Mouse (Mus musculus) hindbrain, embryonic 12.5 days (tissue): ENCODE results near the gene Tnfrsf21. TPM values are rescaled to one million over a fixed set of nuclear protein-coding genes. Genes with fewer than 3 reads are reported as not detected.

Source experiments
- ATAC-seq: fragments of 200-750 bp; cut with Nextera tagmentation; 2 replicates; pipeline ENCODE4 v1.8.0; 2017; ENCODE audit warnings: moderate TSS enrichment; ENCODE audit not compliant: low FRiP score
- H3K27ac ChIP-seq: fragments of 300-500 bp; sonication (generic); 2 replicates; pipeline ENCODE4 v1.5.1; 2016; ENCODE audit warnings: mild to moderate bottlenecking
- H3K27me3 ChIP-seq: fragments of 300-500 bp; sonication (generic); 2 replicates; pipeline ENCODE4 v1.6.1; 2016; ENCODE audit warnings: mild to moderate bottlenecking
- H3K36me3 ChIP-seq: fragments of 300-500 bp; sonication (generic); 2 replicates; pipeline ENCODE4 v1.6.1; 2016; ENCODE audit warnings: mild to moderate bottlenecking
- H3K4me1 ChIP-seq: fragments of 300-500 bp; sonication (generic); 2 replicates; pipeline ENCODE4 v1.6.1; 2016
- H3K4me2 ChIP-seq: fragments of 300-500 bp; sonication (generic); replicated peaks from 2 replicates; pipeline ENCODE4 v1.6.1; 2016; ENCODE audit warnings: mild to moderate bottlenecking
- H3K4me3 ChIP-seq: fragments of 300-500 bp; sonication (generic); 2 replicates; pipeline ENCODE4 v1.5.1; 2016; ENCODE audit warnings: mild to moderate bottlenecking
- H3K9ac ChIP-seq: fragments of 300-500 bp; sonication (generic); 2 replicates; pipeline ENCODE4 v1.6.1; 2016; ENCODE audit warnings: mild to moderate bottlenecking, moderate library complexity
- H3K9me3 ChIP-seq: fragments of 300-500 bp; sonication (generic); replicated peaks from 2 replicates; pipeline ENCODE4 v1.6.1; 2016; ENCODE audit warnings: mild to moderate bottlenecking
- whole genome bisulfite sequencing: fragments of 180-500 bp; shearing (Covaris S2); methylation state at CpG from one replicate; pipeline ENCODE4 v1.1.7; 2016; 5-methylcytosine and 5-hydroxymethylcytosine counted together
- polyA plus RNA-seq: library from polyadenylated mRNA; unstranded; fragments of >200 nt; fragmentation: Nextera tagmentation; extraction: Ambion mirVana; gene quantifications from 2 replicates; pipeline ENCODE4 v1.2.1, GENCODE M21; 2016

Tnfrsf21 gene
- polyA plus RNA-seq, 1 experiment from 2014 or later, result 44.9 TPM

- Histone ChIP-seq H3K9ac (no peak overlapping the region), H3K4me2 (no peak overlapping the region)
- ATAC-seq, result no peak
Observed at GRCm38 (mm10) chr17:43068846-43069553, 52.6 kb downstream of the Tnfrsf21 start.

GRCm38 (mm10) chr17:43070946-43071345, 54.6 kb downstream of the Tnfrsf21 start:
- 79% methylated on average over 2 of the region's 2 CpGs for WGBS
- no peak for ATAC-seq
- no peak overlapping the region for H3K9ac ChIP-seq
- no peak overlapping the region for H3K4me3 ChIP-seq
- peaks cover 7% of the 10 kb centered on the region for H3K4me1 ChIP-seq
- peaks cover 16% of the 10 kb centered on the region; the same call in 1 of the 2 replicates for H3K36me3 ChIP-seq
- H3K9me3 ChIP-seq, result no peaks in the 10 kb centered on the region
- no peak overlapping the region for H3K4me2 ChIP-seq
- H3K27me3 ChIP-seq, result no peaks in the 10 kb centered on the region
- H3K27ac ChIP-seq, result no peak overlapping the region

More at GRCm38 (mm10) chr17:43068846-43069553, 52.6 kb downstream of the Tnfrsf21 start:
- H3K27me3 ChIP-seq, result no peaks in the 10 kb centered on the region
- WGBS, result 77% methylated on average over 7 of the region's 7 CpGs
- H3K4me3 ChIP-seq, result no peak overlapping the region
- H3K9me3 ChIP-seq, result no peaks in the 10 kb centered on the region
- no peak overlapping the region for H3K27ac ChIP-seq
- H3K4me1 ChIP-seq, result no peaks in the 10 kb centered on the region
- H3K36me3 ChIP-seq, result peaks cover 26% of the 10 kb centered on the region

- Histone ChIP-seq H3K36me3 (peaks cover 13% of the 10 kb centered on the region; the same call in 1 of the 2 replicates), H3K27me3 (no peaks in the 10 kb centered on the region), H3K27ac (no peak overlapping the region), H3K4me1 (peaks cover 9% of the 10 kb centered on the region), H3K4me2 (no peak overlapping the region), H3K9ac (no peak overlapping the region), H3K9me3 (no peaks in the 10 kb centered on the region), H3K4me3 (no peak overlapping the region)
- WGBS, result 77% methylated on average over 11 of the region's 11 CpGs
- no peak for ATAC-seq
Observed at GRCm38 (mm10) chr17:43072142-43072786, 55.9 kb downstream of the Tnfrsf21 start.

- no peak overlapping the region for H3K4me2 ChIP-seq
- H3K9me3 ChIP-seq, result no peaks in the 10 kb centered on the region
- peaks cover 9% of the 10 kb centered on the region; the same call in 1 of the 2 replicates for H3K36me3 ChIP-seq
- ATAC-seq, result no peak
- WGBS, result 63% methylated on average over 5 of the region's 5 CpGs
- H3K4me3 ChIP-seq, result no peak overlapping the region
- peaks cover 14% of the 10 kb centered on the region for H3K4me1 ChIP-seq
- no peaks in the 10 kb centered on the region for H3K27me3 ChIP-seq
- no peak overlapping the region for H3K27ac ChIP-seq
- H3K9ac ChIP-seq, result no peak overlapping the region
Observed at GRCm38 (mm10) chr17:43072787-43073148, 56.4 kb downstream of the Tnfrsf21 start.

- Histone ChIP-seq H3K9me3 (no peaks in the 10 kb centered on the region), H3K9ac (no peak overlapping the region), H3K27me3 (no peaks in the 10 kb centered on the region), H3K27ac (no peak overlapping the region), H3K4me2 (no peak overlapping the region), H3K4me3 (no peak overlapping the region), H3K4me1 (peaks cover 15% of the 10 kb centered on the region), H3K36me3 (0 out of 2 replicates have a peak, but pooled peaks cover 8% of the 10 kb centered on the region)
- WGBS, result 78% methylated on average over 5 of the region's 5 CpGs
- no peak for ATAC-seq
Observed at GRCm38 (mm10) chr17:43074391-43074790, 58.0 kb downstream of the Tnfrsf21 start.

- H3K4me1 ChIP-seq, result peaks cover 15% of the 10 kb centered on the region
- H3K4me2 ChIP-seq, result no peak overlapping the region
- no peak for ATAC-seq
- H3K9ac ChIP-seq, result no peak overlapping the region
- H3K27me3 ChIP-seq, result no peaks in the 10 kb centered on the region
- WGBS, result 67% methylated on average over 8 of the region's 8 CpGs
- H3K9me3 ChIP-seq, result no peaks in the 10 kb centered on the region
- no peak overlapping the region for H3K27ac ChIP-seq
- 0 out of 2 replicates have a peak, but pooled peaks cover under 1% of the 10 kb centered on the region for H3K36me3 ChIP-seq
- no peak overlapping the region for H3K4me3 ChIP-seq
Observed at GRCm38 (mm10) chr17:43075100-43075499, 58.7 kb downstream of the Tnfrsf21 start.

- Histone ChIP-seq H3K27ac (peak overlapping the region; percentile 52; the same call in 1 of the 2 replicates), H3K27me3 (no peaks in the 10 kb centered on the region), H3K36me3 (no peaks in the 10 kb centered on the region), H3K9ac (0 out of 2 replicates have a peak overlapping the region, but pooled peaks have one; percentile 8), H3K4me2 (no peak overlapping the region), H3K4me3 (no peak overlapping the region), H3K4me1 (peaks cover 15% of the 10 kb centered on the region), H3K9me3 (no peaks in the 10 kb centered on the region)
- WGBS, result 85% methylated on average over 8 of the region's 8 CpGs
- ATAC-seq, result 0 out of 2 replicates have a peak, but pooled peaks have one; percentile 23
Observed at GRCm38 (mm10) chr17:43075937-43076336, 59.6 kb downstream of the Tnfrsf21 start.

GRCm38 (mm10) chr17:43076801-43077493, 60.6 kb downstream of the Tnfrsf21 start:
- no peak overlapping the region for H3K9ac ChIP-seq
- 33% methylated on average over 18 of the region's 18 CpGs for WGBS
- H3K27ac ChIP-seq, result peak overlapping the region; percentile 62
- peaks cover 15% of the 10 kb centered on the region for H3K4me1 ChIP-seq
- peak; percentile 93 for ATAC-seq
- H3K9me3 ChIP-seq, result no peaks in the 10 kb centered on the region
- 0 out of 2 replicates have a peak overlapping the region, but pooled peaks have one; percentile 5 for H3K4me2 ChIP-seq
- H3K27me3 ChIP-seq, result no peaks in the 10 kb centered on the region
- H3K36me3 ChIP-seq, result no peaks in the 10 kb centered on the region
- no peak overlapping the region for H3K4me3 ChIP-seq

- WGBS, result 47% methylated on average over 4 of the region's 4 CpGs
- H3K9me3 ChIP-seq, result no peaks in the 10 kb centered on the region
- peak overlapping the region; percentile 62 for H3K27ac ChIP-seq
- H3K4me2 ChIP-seq, result 0 out of 2 replicates have a peak overlapping the region, but pooled peaks have one; percentile 5
- no peaks in the 10 kb centered on the region for H3K36me3 ChIP-seq
- H3K27me3 ChIP-seq, result no peaks in the 10 kb centered on the region
- peaks cover 15% of the 10 kb centered on the region for H3K4me1 ChIP-seq
- ATAC-seq, result peak; percentile 17; the same call in 1 of the 2 replicates
- H3K4me3 ChIP-seq, result no peak overlapping the region
- H3K9ac ChIP-seq, result 0 out of 2 replicates have a peak overlapping the region, but pooled peaks have one; percentile 13
Observed at GRCm38 (mm10) chr17:43077540-43077939, 61.2 kb downstream of the Tnfrsf21 start.

GRCm38 (mm10) chr17:43081225-43081624, 64.9 kb downstream of the Tnfrsf21 start:
- peaks cover 10% of the 10 kb centered on the region for H3K36me3 ChIP-seq
- H3K4me3 ChIP-seq, result no peak overlapping the region
- H3K4me1 ChIP-seq, result peaks cover 11% of the 10 kb centered on the region
- H3K9ac ChIP-seq, result no peak overlapping the region
- H3K4me2 ChIP-seq, result no peak overlapping the region
- WGBS, result 88% methylated on average over 5 of the region's 5 CpGs
- H3K27me3 ChIP-seq, result no peaks in the 10 kb centered on the region
- no peak overlapping the region for H3K27ac ChIP-seq
- no peak for ATAC-seq
- H3K9me3 ChIP-seq, result no peaks in the 10 kb centered on the region

- no peak overlapping the region for H3K9ac ChIP-seq
- no peak overlapping the region for H3K27ac ChIP-seq
- H3K4me1 ChIP-seq, result no peaks in the 10 kb centered on the region
- H3K9me3 ChIP-seq, result no peaks in the 10 kb centered on the region
- peaks cover 36% of the 10 kb centered on the region for H3K36me3 ChIP-seq
- H3K4me3 ChIP-seq, result no peak overlapping the region
- no peak for ATAC-seq
- H3K27me3 ChIP-seq, result no peaks in the 10 kb centered on the region
- WGBS, result 90% methylated on average over 6 of the region's 6 CpGs
- no peak overlapping the region for H3K4me2 ChIP-seq
Observed at GRCm38 (mm10) chr17:43089496-43089895, 73.1 kb downstream of the Tnfrsf21 start.
